In genomic region chr17:31989035-31989434, GRCm38 (mm10) we compare ENCODE assay signal across 33 mouse cellular contexts.
"Had no signal": no experiment of that assay in that cellular context is flagged by ENCODE, and none has a peak within 500 bp of the region (broad histone marks: within the 10 kb centered on the region; RNA-seq: fewer than 3 reads in every experiment).

No protein-coding gene starts in this region.

- H3K9me3 ChIP-seq: heart, embryonic 10.5 days; heart, embryonic 12.5 days; heart, embryonic 13.5 days; heart, embryonic 15.5 days; hindbrain, embryonic 10.5 days; hindbrain, embryonic 12.5 days; hindbrain, embryonic 13.5 days; hindbrain, embryonic 15.5 days; kidney, embryonic 15.5 days had no signal

- H3K27me3 ChIP-seq: heart, embryonic 12.5 days; heart, embryonic 13.5 days; heart, embryonic 15.5 days; hindbrain, embryonic 12.5 days; hindbrain, embryonic 13.5 days; hindbrain, embryonic 15.5 days; kidney, embryonic 15.5 days had no signal

- H3K4me1 ChIP-seq: heart, embryonic 15.5 days; hindbrain, embryonic 10.5 days; hindbrain, embryonic 12.5 days; hindbrain, embryonic 13.5 days; hindbrain, embryonic 15.5 days; kidney, embryonic 15.5 days had no signal

- H3K4me3 ChIP-seq: heart, embryonic 10.5 days; heart, embryonic 12.5 days; heart, embryonic 13.5 days; heart, embryonic 15.5 days; hindbrain, embryonic 10.5 days; hindbrain, embryonic 12.5 days; hindbrain, embryonic 13.5 days; hindbrain, embryonic 15.5 days; kidney, embryonic 15.5 days; layer of hippocampus, adult 2 months; left cerebral cortex, adult 2 months had no signal

- H3K36me3 ChIP-seq: heart, embryonic 10.5 days; heart, embryonic 12.5 days; heart, embryonic 13.5 days; heart, embryonic 15.5 days; hindbrain, embryonic 10.5 days; hindbrain, embryonic 12.5 days; hindbrain, embryonic 13.5 days; hindbrain, embryonic 15.5 days; kidney, embryonic 15.5 days had no signal

- H3K27ac ChIP-seq: heart, embryonic 10.5 days; heart, embryonic 13.5 days; heart, embryonic 15.5 days; hindbrain, embryonic 10.5 days; hindbrain, embryonic 12.5 days; hindbrain, embryonic 13.5 days; hindbrain, embryonic 14.5 days; hindbrain, embryonic 15.5 days; hindbrain, postnatal 0 days; kidney, embryonic 15.5 days; kidney, postnatal 0 days; layer of hippocampus, adult 2 months; left cerebral cortex, adult 2 months had no signal

- DNase-seq: heart, postnatal 10 days; heart, postnatal 14 days; heart, postnatal 36 days; heart, postnatal 4 days; kidney, adult 11 months; kidney, adult 18-20 months; kidney, adult 2 months; kidney, adult 8-10 months; kidney, adult 9 months; kidney, postnatal 10 days; kidney, postnatal 14 days; kidney, postnatal 25 days; kidney, postnatal 36 days; kidney, postnatal 4 days; layer of hippocampus, adult 9-11 months; layer of hippocampus, postnatal 36 days had no signal

- H3K9ac ChIP-seq: heart, embryonic 12.5 days; heart, embryonic 13.5 days; heart, embryonic 15.5 days; hindbrain, embryonic 12.5 days; hindbrain, embryonic 13.5 days; hindbrain, embryonic 14.5 days; hindbrain, embryonic 15.5 days; kidney, embryonic 15.5 days had no signal

- H3K4me2 ChIP-seq: heart, embryonic 11.5 days; heart, embryonic 12.5 days; heart, embryonic 13.5 days; heart, embryonic 15.5 days; hindbrain, embryonic 12.5 days; hindbrain, embryonic 13.5 days; hindbrain, embryonic 14.5 days; hindbrain, embryonic 15.5 days; kidney, embryonic 15.5 days had no signal

- ATAC-seq: hindbrain, embryonic 16.5 days; hindbrain, postnatal 0 days; inflammation-experienced regulatory T-cells, adult 6 months had no signal
